Mouse (Mus musculus) limb, embryonic 11.5 days (tissue): Measurements from ENCODE around the gene Foxf1. TPM values are rescaled to one million over a fixed set of nuclear protein-coding genes. Genes with fewer than 3 reads are reported as not detected.

Source experiments
- ATAC-seq: fragments of 200-750 bp; cut with Nextera tagmentation; 2 replicates; pipeline ENCODE4 v1.8.0; 2017; ENCODE audit warnings: low read depth; ENCODE audit not compliant: insufficient number of reproducible peaks, low FRiP score, low TSS enrichment
- DNase-seq: peaks from one replicate; pipeline ENCODE4 v3.0.0-alpha.2; 2015; ENCODE audit warnings: low spot score
- H3K27ac ChIP-seq: fragments of 300-500 bp; sonication (generic); replicated peaks from 2 replicates; pipeline ENCODE4 v1.5.1; 2014; ENCODE audit warnings: low read depth, mild to moderate bottlenecking, low read length
- H3K27me3 ChIP-seq: fragments of 300-500 bp; sonication (generic); 2 replicates; pipeline ENCODE4 v1.6.1; 2014; ENCODE audit warnings: mild to moderate bottlenecking, low read length, mixed read lengths; ENCODE audit not compliant: control insufficient read depth, insufficient read depth
- H3K36me3 ChIP-seq: fragments of 300-500 bp; sonication (generic); 2 replicates; pipeline ENCODE4 v1.6.1; 2014; ENCODE audit warnings: mild to moderate bottlenecking, low read length, moderate library complexity, mixed read lengths; ENCODE audit not compliant: control insufficient read depth, insufficient read depth
- H3K4me1 ChIP-seq: fragments of 300-500 bp; sonication (generic); 2 replicates; pipeline ENCODE4 v1.6.1; 2014; ENCODE audit warnings: low read length, mixed read lengths; ENCODE audit not compliant: control insufficient read depth, insufficient read depth
- H3K4me2 ChIP-seq: fragments of 300-500 bp; sonication (generic); 2 replicates; pipeline ENCODE4 v1.6.1; 2014; ENCODE audit warnings: low read depth, mild to moderate bottlenecking, moderate library complexity; ENCODE audit not compliant: severe bottlenecking
- H3K4me3 ChIP-seq: fragments of 300-500 bp; sonication (generic); 2 replicates; pipeline ENCODE4 v1.5.1; 2014; ENCODE audit warnings: low read depth, low read length
- H3K9ac ChIP-seq: fragments of 300-500 bp; sonication (generic); 2 replicates; pipeline ENCODE4 v1.6.1; 2014; ENCODE audit warnings: mild to moderate bottlenecking, low read length
- H3K9me3 ChIP-seq: fragments of 300-500 bp; sonication (generic); 2 replicates; pipeline ENCODE4 v1.6.1; 2016; ENCODE audit warnings: low read length; ENCODE audit not compliant: control insufficient read depth
- WGBS: fragments of 180-500 bp; shearing (Covaris S2); extraction: QIAGEN DNeasy Blood & Tissue Kit; methylation state at CpG from one replicate; pipeline ENCODE4 v1.1.7; 2014; 5-methylcytosine and 5-hydroxymethylcytosine counted together
- polyA plus RNA-seq: library from polyadenylated mRNA; unstranded; fragments of >200 nt; fragmentation: Nextera tagmentation; extraction: Ambion mirVana; gene quantifications from 2 replicates; pipeline ENCODE4 v1.2.1, GENCODE M21; 2014

Gene Foxf1
- polyA plus RNA-seq, 1 experiment from 2014 or later: 0.27 TPM

- H3K4me2 ChIP-seq: no peak overlapping the region
- no peaks in the 10 kb centered on the region for H3K9me3 ChIP-seq
- 1% methylated on average over 7 of the region's 7 CpGs for WGBS
- H3K27ac ChIP-seq: no peak overlapping the region
- no peak for ATAC-seq
- H3K4me3 ChIP-seq: no peak overlapping the region
- H3K4me1 ChIP-seq: peaks cover 23% of the 10 kb centered on the region
- no peak overlapping the region for H3K9ac ChIP-seq
- no peaks in the 10 kb centered on the region for H3K36me3 ChIP-seq
- DNase-seq: peak; percentile 39
- H3K27me3 ChIP-seq: peaks cover 96% of the 10 kb centered on the region
Observed at GRCm38 (mm10) chr8:121079201-121079600, 5.0 kb upstream of the Foxf1 start.

- Histone ChIP-seq H3K4me1 (peaks cover 22% of the 10 kb centered on the region), H3K4me3 (no peak overlapping the region), H3K9ac (no peak overlapping the region), H3K27ac (no peak overlapping the region), H3K9me3 (no peaks in the 10 kb centered on the region), H3K4me2 (no peak overlapping the region), H3K27me3 (peaks cover 94% of the 10 kb centered on the region), H3K36me3 (no peaks in the 10 kb centered on the region)
- ATAC-seq (no peak), DNase-seq (peak; percentile 57)
- 3% methylated on average over 12 of the region's 12 CpGs for WGBS
Observed at GRCm38 (mm10) chr8:121079944-121080343, 4.2 kb upstream of the Foxf1 start.

- H3K27me3 ChIP-seq: peaks cover 97% of the 10 kb centered on the region
- H3K27ac ChIP-seq: no peak overlapping the region
- no peak overlapping the region; the same call in 1 of the 2 replicates for H3K4me2 ChIP-seq
- H3K9me3 ChIP-seq: no peaks in the 10 kb centered on the region
- H3K9ac ChIP-seq: no peak overlapping the region
- under 1% methylated on average over 49 of the region's 49 CpGs for WGBS
- H3K4me3 ChIP-seq: no peak overlapping the region
- DNase-seq: no peak
- peaks cover 22% of the 10 kb centered on the region for H3K4me1 ChIP-seq
- H3K36me3 ChIP-seq: no peaks in the 10 kb centered on the region
- no peak for ATAC-seq
Observed at GRCm38 (mm10) chr8:121080361-121081090, 3.7 kb upstream of the Foxf1 start.

- no peaks in the 10 kb centered on the region for H3K36me3 ChIP-seq
- H3K27ac ChIP-seq: no peak overlapping the region
- H3K9me3 ChIP-seq: no peaks in the 10 kb centered on the region
- no peak overlapping the region for H3K4me3 ChIP-seq
- peak; percentile 37 for DNase-seq
- no peak overlapping the region for H3K9ac ChIP-seq
- no peak for ATAC-seq
- H3K4me1 ChIP-seq: peaks cover 22% of the 10 kb centered on the region
- H3K4me2 ChIP-seq: no peak overlapping the region
- 2% methylated on average over 7 of the region's 7 CpGs for WGBS
- peaks cover 97% of the 10 kb centered on the region for H3K27me3 ChIP-seq
Observed at GRCm38 (mm10) chr8:121081398-121081797, 2.8 kb upstream of the Foxf1 start.

- H3K27ac ChIP-seq: no peak overlapping the region
- ATAC-seq: no peak
- peak overlapping the region; percentile 41 for H3K4me3 ChIP-seq
- no peak overlapping the region for H3K9ac ChIP-seq
- no peaks in the 10 kb centered on the region for H3K36me3 ChIP-seq
- H3K4me2 ChIP-seq: peak overlapping the region; percentile 92
- peaks cover 97% of the 10 kb centered on the region for H3K27me3 ChIP-seq
- H3K4me1 ChIP-seq: peaks cover 22% of the 10 kb centered on the region
- WGBS: under 1% methylated on average over 57 of the region's 57 CpGs
- DNase-seq: peak; percentile 72
- no peaks in the 10 kb centered on the region for H3K9me3 ChIP-seq
Observed at GRCm38 (mm10) chr8:121082218-121083092, 1.7 kb upstream of the Foxf1 start.

GRCm38 (mm10) chr8:121083093-121083935, 872 bp upstream of the Foxf1 start:
- H3K36me3 ChIP-seq: no peaks in the 10 kb centered on the region
- DNase-seq: peak; percentile 81
- WGBS: under 1% methylated on average over 89 of the region's 89 CpGs
- peaks cover 95% of the 10 kb centered on the region for H3K27me3 ChIP-seq
- ATAC-seq: peak; percentile 48
- peak overlapping the region; percentile 92 for H3K4me2 ChIP-seq
- H3K9me3 ChIP-seq: no peaks in the 10 kb centered on the region
- H3K4me1 ChIP-seq: peaks cover 22% of the 10 kb centered on the region
- no peak overlapping the region for H3K27ac ChIP-seq
- peak overlapping the region; percentile 35 for H3K9ac ChIP-seq
- H3K4me3 ChIP-seq: peak overlapping the region; percentile 41

GRCm38 (mm10) chr8:121083936-121084209, 313 bp upstream of the Foxf1 start:
- 0% methylated on average over 17 of the region's 27 CpGs for WGBS
- DNase-seq: no peak
- Histone ChIP-seq H3K9ac (no peak overlapping the region), H3K9me3 (no peaks in the 10 kb centered on the region), H3K27ac (no peak overlapping the region), H3K27me3 (peaks cover 96% of the 10 kb centered on the region), H3K4me1 (peaks cover 22% of the 10 kb centered on the region), H3K36me3 (no peaks in the 10 kb centered on the region), H3K4me2 (peak overlapping the region; percentile 92), H3K4me3 (peak overlapping the region; percentile 41)
- ATAC-seq: peak; percentile 42

GRCm38 (mm10) chr8:121085011-121085410, 825 bp downstream of the Foxf1 start:
- DNase-seq: no peak
- H3K27ac ChIP-seq: no peak overlapping the region
- no peaks in the 10 kb centered on the region for H3K9me3 ChIP-seq
- peaks cover 25% of the 10 kb centered on the region for H3K4me1 ChIP-seq
- H3K4me3 ChIP-seq: peak overlapping the region; percentile 41; the same call in 1 of the 2 replicates
- WGBS: 1% methylated on average over 30 of the region's 30 CpGs
- H3K4me2 ChIP-seq: peak overlapping the region; percentile 92; the same call in 1 of the 2 replicates
- H3K36me3 ChIP-seq: no peaks in the 10 kb centered on the region
- ATAC-seq: no peak
- H3K27me3 ChIP-seq: peaks cover 96% of the 10 kb centered on the region
- no peak overlapping the region for H3K9ac ChIP-seq
